Mouse (Mus musculus): ENCODE results near the gene Foxn3. TPM values are rescaled to one million over a fixed set of nuclear protein-coding genes. Genes with fewer than 3 reads are reported as not detected.

The Foxn3 gene
- polyA plus RNA-seq, 1 experiment from 2014 or later: 41.9 TPM

- H3K36me3 ChIP-seq (ENCODE audit: control insufficient read depth, insufficient read depth): no peaks in the 10 kb centered on the region
- H3K9me3 ChIP-seq (ENCODE audit: control insufficient read depth): no peaks in the 10 kb centered on the region
- 62% methylated on average over 14 of the region's 14 CpGs for WGBS
- no peak for ATAC-seq
- H3K27me3 ChIP-seq (replicated peaks; ENCODE audit: control insufficient read depth, insufficient read depth, low read length): no peaks in the 10 kb centered on the region
- H3K4me2 ChIP-seq (replicated peaks; ENCODE audit: low read depth): no peak overlapping the region
- H3K4me1 ChIP-seq (replicated peaks; ENCODE audit: control insufficient read depth, insufficient read depth, low read length): no peaks in the 10 kb centered on the region
- no peak overlapping the region for H3K4me3 ChIP-seq (ENCODE audit: low read depth, low read length)
- TF ChIP-seq CTCF (IDR thresholded peaks at IDR 0.05; ENCODE audit: low read depth): no peak
- H3K9ac ChIP-seq (ENCODE audit: low read depth, low read length): no peak overlapping the region
- H3K27ac ChIP-seq (ENCODE audit: low read depth, low read length): no peak overlapping the region
These were observed 257.4 kb downstream of the Foxn3 start for GRCm38 (mm10) chr12:99305784-99306535.

- Histone ChIP-seq H3K9me3 (ENCODE audit: control insufficient read depth) (no peaks in the 10 kb centered on the region), H3K4me1 (replicated peaks; ENCODE audit: control insufficient read depth, insufficient read depth, low read length) (no peaks in the 10 kb centered on the region), H3K27ac (ENCODE audit: low read depth, low read length) (no peak overlapping the region), H3K27me3 (replicated peaks; ENCODE audit: control insufficient read depth, insufficient read depth, low read length) (no peaks in the 10 kb centered on the region), H3K4me3 (ENCODE audit: low read depth, low read length) (no peak overlapping the region), H3K9ac (ENCODE audit: low read depth, low read length) (no peak overlapping the region), H3K36me3 (ENCODE audit: control insufficient read depth, insufficient read depth) (no peaks in the 10 kb centered on the region), H3K4me2 (replicated peaks; ENCODE audit: low read depth) (no peak overlapping the region)
- TF ChIP-seq CTCF (IDR thresholded peaks at IDR 0.05; ENCODE audit: low read depth): no peak
- ATAC-seq: no peak
- WGBS: 90% methylated on average over 2 of the region's 2 CpGs
These were observed 258.1 kb downstream of the Foxn3 start for GRCm38 (mm10) chr12:99305324-99305723.

GRCm38 (mm10) chr12:99304056-99304455, 259.3 kb downstream of the Foxn3 start:
- H3K4me1 ChIP-seq (replicated peaks; ENCODE audit: control insufficient read depth, insufficient read depth, low read length): no peaks in the 10 kb centered on the region
- WGBS: 87% methylated on average over 5 of the region's 5 CpGs
- H3K4me3 ChIP-seq (ENCODE audit: low read depth, low read length): no peak overlapping the region

DNA sequence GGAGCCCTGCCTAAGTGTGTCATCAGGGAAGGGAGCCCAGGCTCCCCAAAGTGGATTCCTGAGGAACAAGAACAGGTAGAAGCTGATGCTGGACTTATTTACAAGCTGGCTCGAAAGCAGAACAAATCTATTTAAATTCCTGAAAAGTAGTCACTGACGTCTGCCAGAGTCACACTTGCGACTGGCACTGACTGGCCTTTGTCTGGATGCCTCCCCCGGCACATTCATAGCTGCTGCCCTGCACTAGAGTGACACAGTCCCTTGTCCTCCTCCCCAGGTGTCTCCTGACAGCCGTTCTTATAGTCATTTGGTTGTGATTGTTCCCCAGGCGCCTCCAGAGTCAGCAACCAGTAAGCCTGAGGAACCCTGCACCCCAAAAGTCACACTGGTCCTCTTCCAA, 259.8 kb downstream of the Foxn3 start:
- no peak for TF ChIP-seq CTCF (IDR thresholded peaks at IDR 0.05; ENCODE audit: low read depth)
- WGBS: 84% methylated on average over 6 of the region's 6 CpGs

More at GRCm38 (mm10) chr12:99304056-99304455, 259.3 kb downstream of the Foxn3 start:
- H3K4me2 ChIP-seq (replicated peaks; ENCODE audit: low read depth): no peak overlapping the region
- no peaks in the 10 kb centered on the region for H3K27me3 ChIP-seq (replicated peaks; ENCODE audit: control insufficient read depth, insufficient read depth, low read length)
- no peaks in the 10 kb centered on the region for H3K9me3 ChIP-seq (ENCODE audit: control insufficient read depth)
- H3K36me3 ChIP-seq (ENCODE audit: control insufficient read depth, insufficient read depth): no peaks in the 10 kb centered on the region
- no peak overlapping the region for H3K9ac ChIP-seq (ENCODE audit: low read depth, low read length)
- no peak for ATAC-seq
- no peak for TF ChIP-seq CTCF (IDR thresholded peaks at IDR 0.05; ENCODE audit: low read depth)
- no peak overlapping the region for H3K27ac ChIP-seq (ENCODE audit: low read depth, low read length)

DNA sequence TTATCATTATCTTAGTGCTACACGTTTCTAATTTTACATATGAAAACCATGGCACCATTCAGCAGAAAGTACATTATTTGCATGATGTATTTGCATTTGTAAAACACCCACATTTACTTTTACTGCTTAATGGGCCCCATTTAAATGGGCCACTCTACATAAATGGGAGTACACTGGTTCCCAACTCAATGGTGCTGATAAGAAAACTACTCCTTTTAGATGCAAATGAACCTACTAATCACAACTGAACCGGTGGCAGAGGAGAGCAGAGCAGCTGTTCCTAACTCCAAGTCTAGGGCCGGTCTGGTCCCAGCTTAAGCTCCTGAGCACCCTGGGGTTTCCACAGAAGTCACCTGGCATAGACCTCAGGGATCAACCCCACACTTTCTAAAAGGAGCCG, 263.5 kb downstream of the Foxn3 start:
- Histone ChIP-seq H3K36me3 (ENCODE audit: control insufficient read depth, insufficient read depth) (no peaks in the 10 kb centered on the region), H3K4me3 (ENCODE audit: low read depth, low read length) (no peak overlapping the region), H3K4me1 (replicated peaks; ENCODE audit: control insufficient read depth, insufficient read depth, low read length) (no peaks in the 10 kb centered on the region), H3K27ac (ENCODE audit: low read depth, low read length) (no peak overlapping the region), H3K9ac (ENCODE audit: low read depth, low read length) (no peak overlapping the region), H3K4me2 (replicated peaks; ENCODE audit: low read depth) (no peak overlapping the region), H3K27me3 (replicated peaks; ENCODE audit: control insufficient read depth, insufficient read depth, low read length) (no peaks in the 10 kb centered on the region), H3K9me3 (ENCODE audit: control insufficient read depth) (no peaks in the 10 kb centered on the region)
- no peak for TF ChIP-seq CTCF (IDR thresholded peaks at IDR 0.05; ENCODE audit: low read depth)
- ATAC-seq: no peak
- 48% methylated on average over 4 of the region's 4 CpGs for WGBS

More for the DNA sequence above, 259.8 kb downstream of the Foxn3 start:
- H3K27ac ChIP-seq (ENCODE audit: low read depth, low read length): no peak overlapping the region
- H3K27me3 ChIP-seq (replicated peaks; ENCODE audit: control insufficient read depth, insufficient read depth, low read length): no peaks in the 10 kb centered on the region
- H3K9ac ChIP-seq (ENCODE audit: low read depth, low read length): no peak overlapping the region
- no peak overlapping the region for H3K4me3 ChIP-seq (ENCODE audit: low read depth, low read length)
- ATAC-seq: no peak
- H3K36me3 ChIP-seq (ENCODE audit: control insufficient read depth, insufficient read depth): no peaks in the 10 kb centered on the region
- no peaks in the 10 kb centered on the region for H3K4me1 ChIP-seq (replicated peaks; ENCODE audit: control insufficient read depth, insufficient read depth, low read length)
- H3K4me2 ChIP-seq (replicated peaks; ENCODE audit: low read depth): no peak overlapping the region
- H3K9me3 ChIP-seq (ENCODE audit: control insufficient read depth): no peaks in the 10 kb centered on the region

DNA sequence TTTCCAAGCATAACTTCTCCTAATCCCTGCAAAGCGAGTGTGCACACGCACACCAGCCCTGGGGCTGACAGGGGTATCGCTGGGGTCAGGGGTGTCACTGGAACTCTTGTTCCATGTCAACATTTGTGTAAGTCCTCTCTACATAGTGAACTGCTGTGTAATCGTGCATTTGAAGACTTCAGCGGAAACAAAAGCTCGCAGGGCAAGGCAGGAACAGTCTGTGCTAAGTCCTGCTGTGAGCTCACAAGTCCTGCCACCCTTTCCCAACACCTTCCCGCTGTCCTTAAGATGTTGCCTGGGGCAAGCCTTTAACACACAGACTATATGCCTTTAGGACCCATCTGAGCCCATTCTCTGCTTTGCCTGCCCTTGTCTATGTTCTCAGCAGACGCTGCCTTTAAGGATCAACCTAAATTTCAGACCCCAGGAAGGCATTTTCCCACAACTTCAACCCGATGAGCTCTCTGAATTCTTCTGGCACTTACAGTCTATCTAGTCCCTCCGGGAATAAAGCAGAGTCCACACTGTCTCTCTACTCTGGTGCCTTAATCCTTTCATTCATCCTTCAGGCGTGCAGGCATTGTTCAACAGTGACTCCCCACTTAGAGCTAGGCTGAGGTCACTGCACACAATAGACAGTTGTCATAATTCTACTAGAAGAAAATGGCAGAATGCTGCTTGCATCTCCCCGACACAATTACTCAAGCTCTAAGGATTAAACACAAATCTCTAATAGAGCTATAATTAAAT, 264.4 kb downstream of the Foxn3 start:
- Histone ChIP-seq H3K9ac (ENCODE audit: low read depth, low read length) (no peak overlapping the region), H3K4me1 (replicated peaks; ENCODE audit: control insufficient read depth, insufficient read depth, low read length) (no peaks in the 10 kb centered on the region), H3K27me3 (replicated peaks; ENCODE audit: control insufficient read depth, insufficient read depth, low read length) (no peaks in the 10 kb centered on the region), H3K36me3 (ENCODE audit: control insufficient read depth, insufficient read depth) (no peaks in the 10 kb centered on the region), H3K4me2 (replicated peaks; ENCODE audit: low read depth) (no peak overlapping the region), H3K4me3 (ENCODE audit: low read depth, low read length) (no peak overlapping the region), H3K27ac (ENCODE audit: low read depth, low read length) (no peak overlapping the region), H3K9me3 (ENCODE audit: control insufficient read depth) (no peaks in the 10 kb centered on the region)
- TF ChIP-seq CTCF (IDR thresholded peaks at IDR 0.05; ENCODE audit: low read depth): no peak
- no peak for ATAC-seq
- WGBS: 67% methylated on average over 12 of the region's 12 CpGs

Data from intestine, postnatal 0 days (tissue).